Mouse (Mus musculus): ENCODE data around the gene Cacna1e. TPM values are rescaled to one million over a fixed set of nuclear protein-coding genes. Genes with fewer than 3 reads are reported as not detected.

Gene Cacna1e
- total and polyA plus RNA-seq, 3 experiments, result not detected

- Histone ChIP-seq H3K4me1 (ENCODE audit: control insufficient read depth in 1 of 2, insufficient read depth in 2 of 2, low read length in 2 of 2) (no peaks in the 10 kb centered on the region), H3K27me3 (ENCODE audit: control insufficient read depth in 1 of 2, insufficient read depth in 2 of 2, low read length in 2 of 2) (no peaks in the 10 kb centered on the region), H3K27ac (ENCODE audit: control insufficient read depth, low read depth, low read length) (no peak overlapping the region), H3K9ac (ENCODE audit: control insufficient read depth, low read depth, low read length, poor library complexity, severe bottlenecking) (no peak overlapping the region), H3K4me3 (ENCODE audit: control insufficient read depth in 1 of 2, insufficient read depth in 1 of 2, low read depth in 2 of 2, low read length in 2 of 2) (no peak overlapping the region), H3K79me2 (ENCODE audit: control insufficient read depth, insufficient read depth, low read length, poor library complexity) (no peaks in the 10 kb centered on the region), H3K36me3 (ENCODE audit: control insufficient read depth in 1 of 2, insufficient read depth in 2 of 2, low read length in 2 of 2) (no peaks in the 10 kb centered on the region), H3K9me3 (replicated peaks; ENCODE audit: insufficient read depth, low read length) (no peaks in the 10 kb centered on the region)
- no peak for DNase-seq (ENCODE audit: low read depth, low spot score)
- TF ChIP-seq TBP (IDR thresholded peaks at IDR 0.05; ENCODE audit: low read depth, low read length) (no peak), POLR2AphosphoS5 (IDR thresholded peaks at IDR 0.05; ENCODE audit: borderline replicate concordance, low read depth, low read length) (no peak), USF2 (IDR thresholded peaks at IDR 0.05; ENCODE audit: borderline replicate concordance in 1 of 2, insufficient read depth in 1 of 2, low read depth in 1 of 2, low read length in 2 of 2) (no peak), ZC3H11A (IDR thresholded peaks at IDR 0.05; ENCODE audit: low read depth, low read length) (no peak), POLR2AphosphoS2 (IDR thresholded peaks at IDR 0.05; ENCODE audit: low read length) (no peak), CHD1 (IDR thresholded peaks at IDR 0.05; ENCODE audit: low read depth, low read length) (no peak), BHLHE40 (IDR thresholded peaks at IDR 0.05; ENCODE audit: borderline replicate concordance, low read depth, low read length) (no peak), HCFC1 (IDR thresholded peaks at IDR 0.05; ENCODE audit: low read depth, low read length) (no peak), MYB (IDR thresholded peaks at IDR 0.05; ENCODE audit: low read depth, low read length) (no peak), TAL1 (IDR thresholded peaks at IDR 0.05; ENCODE audit: low read length) (no peak)
These were observed 246.5 kb downstream of the Cacna1e start for GRCm38 (mm10) chr1:154637821-154638220.

- H3K36me3 ChIP-seq (ENCODE audit: control insufficient read depth in 1 of 2, insufficient read depth in 2 of 2, low read length in 2 of 2), result no peaks in the 10 kb centered on the region
- DNase-seq (ENCODE audit: low read depth, low spot score), result no peak
- H3K4me1 ChIP-seq (ENCODE audit: control insufficient read depth in 1 of 2, insufficient read depth in 2 of 2, low read length in 2 of 2), result no peaks in the 10 kb centered on the region
- H3K27ac ChIP-seq (ENCODE audit: control insufficient read depth, low read depth, low read length), result no peak overlapping the region
- H3K27me3 ChIP-seq (ENCODE audit: control insufficient read depth in 1 of 2, insufficient read depth in 2 of 2, low read length in 2 of 2), result no peaks in the 10 kb centered on the region
- H3K9me3 ChIP-seq (replicated peaks; ENCODE audit: insufficient read depth, low read length), result no peaks in the 10 kb centered on the region
- H3K79me2 ChIP-seq (ENCODE audit: control insufficient read depth, insufficient read depth, low read length, poor library complexity), result no peaks in the 10 kb centered on the region
- H3K4me3 ChIP-seq (ENCODE audit: control insufficient read depth in 1 of 2, insufficient read depth in 1 of 2, low read depth in 2 of 2, low read length in 2 of 2), result no peak overlapping the region
- H3K9ac ChIP-seq (ENCODE audit: control insufficient read depth, low read depth, low read length, poor library complexity, severe bottlenecking), result no peak overlapping the region
- no peak for TF ChIP-seq MAFK (IDR thresholded peaks at IDR 0.05; ENCODE audit: borderline replicate concordance, low read depth, low read length)
- no peak for TF ChIP-seq NRF1 (IDR thresholded peaks at IDR 0.05; ENCODE audit: insufficient read depth, low read depth, low read length, poor library complexity, severe bottlenecking)
- no peak for TF ChIP-seq RCOR1 (IDR thresholded peaks at IDR 0.05; ENCODE audit: low read depth, low read length)
- no peak for TF ChIP-seq MYC (IDR thresholded peaks at IDR 0.05; ENCODE audit: low read depth, low read length)
- no peak for TF ChIP-seq UBTF (IDR thresholded peaks at IDR 0.05; ENCODE audit: borderline replicate concordance, insufficient read depth, low read depth, low read length)
- TF ChIP-seq ZNF384 (IDR thresholded peaks at IDR 0.05; ENCODE audit: low read depth, low read length), result no peak
- TF ChIP-seq MEF2A (IDR thresholded peaks at IDR 0.05; ENCODE audit: extremely low read depth, insufficient replicate concordance, low read depth, low read length, poor library complexity, severe bottlenecking), result no peak
- no peak for TF ChIP-seq USF1 (IDR thresholded peaks at IDR 0.05; ENCODE audit: low read depth, low read length)
- no peak for TF ChIP-seq SIN3A (IDR thresholded peaks at IDR 0.05; ENCODE audit: low read length)
- no peak for TF ChIP-seq KAT2A (conservative IDR thresholded peaks at IDR 0.05; ENCODE audit: low read depth, low read length)
These were observed 248.5 kb downstream of the Cacna1e start for GRCm38 (mm10) chr1:154635766-154636165.
